Mouse (Mus musculus): ENCODE measurements around the gene Bcl6.
A peak's percentile ranks its signal among the peaks of the same experiment; 100 is the strongest.

Bcl6 gene

DNA sequence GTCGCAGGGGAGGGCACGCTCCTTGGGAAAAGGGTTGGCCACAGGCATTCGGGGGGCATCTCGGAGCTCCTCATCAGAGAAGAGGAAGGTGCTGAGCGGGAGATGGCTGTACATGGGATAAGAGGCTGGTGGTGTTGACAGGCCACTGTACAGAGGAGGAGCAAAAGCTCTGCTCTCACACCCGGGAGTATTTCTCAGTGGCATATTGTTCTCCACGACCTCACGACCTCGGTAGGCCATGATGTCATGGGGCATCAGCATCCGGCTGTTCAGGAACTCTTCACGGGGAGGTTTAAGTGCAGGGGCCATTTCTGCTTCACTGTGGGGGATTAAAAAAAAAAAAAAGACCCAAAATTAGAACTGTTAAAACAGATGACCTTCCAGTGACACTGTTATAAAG lies 15.8 kb downstream of the Bcl6 start:
- no peak for DNase-seq (ENCODE audit: low spot score)

DNA sequence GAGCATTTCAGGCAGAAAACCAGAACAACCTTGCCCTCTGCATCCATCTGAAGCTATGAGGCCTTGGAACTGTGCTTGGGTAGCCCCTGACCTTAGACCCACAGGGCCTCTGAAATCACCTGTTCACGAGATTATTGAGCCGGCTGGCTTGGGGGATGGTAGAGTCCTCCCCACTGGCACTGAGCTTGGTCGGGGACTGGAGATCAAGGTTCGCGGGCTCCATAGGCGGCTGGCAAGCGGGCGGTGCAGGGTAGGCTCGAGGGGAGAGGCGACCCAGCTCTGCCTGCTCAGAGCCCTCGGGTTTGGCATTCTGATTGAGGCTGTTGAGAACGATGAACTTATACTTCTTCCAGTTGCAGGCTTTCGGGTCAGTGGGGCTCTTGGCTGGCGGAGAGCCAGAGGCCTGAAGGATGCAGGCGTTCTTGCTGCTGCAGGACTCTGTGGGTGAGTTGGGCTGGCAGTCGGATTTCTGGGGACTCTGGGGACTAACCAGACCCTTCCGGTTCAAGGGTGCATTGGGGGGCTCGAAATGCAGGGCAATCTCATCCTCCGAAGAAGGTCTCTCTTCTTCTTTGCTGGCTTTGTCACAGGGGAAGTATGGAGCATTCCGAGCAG lies 16.4 kb downstream of the Bcl6 start:
- DNase-seq (ENCODE audit: low spot score), result no peak

DNA sequence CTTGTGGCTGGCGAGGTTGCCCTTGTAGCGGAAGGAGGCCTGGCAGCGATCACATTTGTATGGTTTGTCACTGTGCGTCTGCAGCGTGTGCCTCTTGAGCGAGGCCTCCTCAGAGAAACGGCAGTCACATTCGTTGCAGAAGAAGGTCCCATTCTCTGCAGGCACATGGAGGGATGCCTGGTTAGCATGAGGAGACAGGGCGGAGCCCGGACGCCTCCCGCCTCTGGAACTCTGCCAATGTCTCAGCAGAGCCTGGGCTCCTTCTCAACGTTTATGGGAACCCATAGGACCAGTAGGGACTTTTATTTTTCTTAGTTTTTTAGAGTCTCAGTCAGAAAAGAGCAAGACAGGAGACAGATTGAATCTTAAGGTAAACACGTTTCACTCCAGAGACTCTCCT lies 18.7 kb downstream of the Bcl6 start:
- no peak for DNase-seq (ENCODE audit: low spot score)

DNA sequence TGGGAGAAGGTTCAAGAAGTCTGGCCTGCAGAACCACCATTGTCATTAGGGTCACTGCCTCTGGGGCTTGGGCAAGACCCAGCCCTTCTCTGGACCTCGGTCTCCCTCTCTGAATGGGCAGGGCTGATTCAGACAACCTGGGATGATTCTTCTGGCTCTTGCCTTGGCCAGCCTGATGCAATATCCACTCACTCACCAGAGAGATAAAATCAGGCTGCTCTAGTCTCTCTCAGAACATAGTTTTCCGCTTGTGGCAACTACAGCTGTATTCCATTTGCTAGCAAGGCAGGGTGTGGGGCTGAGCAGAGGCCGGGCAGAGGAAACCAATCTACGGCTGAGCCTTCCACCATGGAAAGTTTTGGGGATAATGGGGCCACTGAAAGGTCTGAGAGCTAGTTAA lies 19.8 kb downstream of the Bcl6 start:
- no peak for DNase-seq (ENCODE audit: low spot score)

DNA sequence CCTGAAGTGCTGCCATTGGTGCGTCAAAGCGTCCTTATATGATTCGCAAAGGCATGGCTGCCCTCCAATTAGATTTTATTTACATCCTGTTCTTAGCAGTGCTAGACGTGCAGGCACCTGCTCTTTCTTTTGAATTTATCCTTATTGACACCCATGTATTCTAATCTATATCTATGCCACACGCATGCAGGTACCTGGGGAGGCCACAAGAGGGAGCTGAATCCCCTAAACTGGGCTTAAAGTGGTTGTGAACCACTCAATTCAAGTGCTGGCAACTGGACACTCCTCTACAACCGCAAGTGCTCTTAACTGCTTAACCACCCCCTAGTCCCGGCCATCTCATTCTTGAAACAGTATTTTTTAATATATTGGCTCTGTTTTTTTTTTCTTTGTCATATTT lies 21.4 kb downstream of the Bcl6 start:
- no peak for DNase-seq (ENCODE audit: low spot score)

DNA sequence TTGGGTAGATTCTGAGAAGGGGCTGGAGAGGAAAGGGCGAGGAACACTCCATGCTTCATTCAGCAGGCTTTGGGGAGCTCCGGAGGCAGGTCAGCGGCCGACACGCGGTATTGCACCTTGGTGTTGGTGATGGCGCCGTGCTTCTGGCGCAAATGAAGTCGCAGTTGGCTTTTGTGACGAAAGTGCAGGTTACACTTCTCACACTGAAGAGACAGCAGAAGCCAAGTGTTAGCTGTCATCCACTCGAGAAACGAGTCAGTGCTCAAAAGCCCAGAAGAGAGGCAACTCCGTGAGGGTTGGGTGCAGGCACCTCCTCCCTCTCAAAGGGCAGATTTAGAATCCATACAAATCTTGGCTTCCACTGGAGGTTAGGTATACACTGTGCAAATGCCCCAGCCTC lies 22.6 kb downstream of the Bcl6 start:
- DNase-seq (ENCODE audit: low spot score), result peak; percentile 1

DNA sequence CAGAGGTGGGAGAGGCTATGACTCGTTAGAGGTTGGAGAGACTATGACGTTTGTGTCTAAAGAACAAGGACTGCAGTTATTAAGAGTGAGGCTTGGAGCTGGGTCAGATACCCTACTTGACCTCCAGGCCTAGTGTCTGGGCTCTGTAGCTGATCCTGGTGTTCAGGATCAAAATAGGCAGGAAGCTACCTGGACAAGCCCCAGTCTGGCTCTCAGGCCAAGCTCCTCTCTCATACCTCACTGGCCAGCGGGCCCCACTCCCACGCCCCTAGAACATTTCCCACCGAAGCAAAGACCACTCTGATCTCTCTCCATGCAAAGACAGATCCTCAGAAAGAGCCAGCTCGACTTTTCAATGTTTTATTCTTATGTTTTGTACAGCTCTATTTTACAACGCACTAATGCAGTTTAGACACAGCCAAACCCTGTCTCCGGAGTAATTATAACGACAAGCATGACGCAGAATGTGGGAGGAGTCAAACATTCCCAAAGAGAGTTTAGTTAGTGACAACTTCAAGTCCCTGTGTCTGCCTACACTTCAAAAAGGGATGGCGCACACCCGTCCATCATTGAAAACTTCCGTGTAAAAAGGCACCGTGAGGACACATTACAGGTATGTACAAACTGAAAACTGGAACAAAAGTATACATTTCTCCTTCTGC lies 23.8 kb downstream of the Bcl6 start:
- peak; percentile 1 for DNase-seq (ENCODE audit: low spot score)

DNA sequence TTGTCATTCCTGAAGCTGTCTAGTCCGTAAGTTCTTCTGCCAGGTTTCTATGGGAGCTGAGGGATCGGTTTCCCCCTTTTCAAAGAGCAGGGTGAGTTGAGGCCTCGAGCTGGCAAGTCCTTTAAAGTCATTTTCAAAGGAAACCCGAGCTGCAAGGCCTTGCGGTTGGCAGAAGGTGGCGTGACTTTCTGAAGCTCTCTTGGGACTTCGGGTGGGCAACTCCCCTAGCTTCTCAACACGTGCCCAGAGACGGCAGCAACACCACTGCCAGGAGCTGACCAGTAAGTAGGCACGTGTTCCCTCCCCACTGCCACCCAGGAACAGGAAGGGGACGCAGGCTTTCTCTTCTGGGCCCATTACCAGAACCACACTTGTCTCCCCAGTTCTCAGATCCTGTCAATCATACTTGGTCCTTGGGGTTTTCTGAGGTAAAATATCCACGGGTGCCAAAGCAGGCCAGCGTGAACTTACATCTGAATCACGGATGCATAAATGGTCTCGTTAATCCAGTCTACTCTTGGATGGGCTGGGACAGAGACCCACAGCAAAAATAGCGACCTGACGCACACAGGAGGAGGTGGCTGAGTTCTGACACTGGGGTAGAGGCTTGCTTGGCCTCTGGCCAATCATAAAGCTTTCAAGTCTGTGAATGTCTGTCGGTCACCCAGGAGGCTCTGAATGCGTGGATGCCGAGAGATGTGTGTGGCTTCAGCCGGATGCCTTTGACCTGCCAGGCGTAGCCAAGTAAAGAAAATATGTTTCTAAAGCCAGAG lies 24.6 kb downstream of the Bcl6 start:
- DNase-seq (ENCODE audit: low spot score), result no peak

DNA sequence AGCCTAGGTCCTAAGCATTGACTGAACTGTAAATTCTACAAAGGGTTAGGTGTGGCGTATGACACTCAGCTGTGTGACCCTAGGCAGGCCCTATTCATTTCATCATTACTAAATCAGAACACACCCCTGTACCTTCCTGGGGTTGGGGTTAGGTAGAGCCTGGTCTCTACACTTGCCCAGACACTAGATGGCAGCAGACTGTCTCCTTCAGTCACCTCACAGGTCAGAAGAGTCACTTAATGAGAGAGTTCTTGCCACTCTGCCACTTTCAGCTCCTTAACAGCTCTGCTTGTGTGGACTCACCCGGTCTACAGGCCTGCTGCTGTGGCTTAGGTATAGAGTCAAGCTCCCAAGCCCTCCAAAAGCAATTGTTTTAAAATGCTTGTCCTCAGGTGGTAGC lies 26.3 kb downstream of the Bcl6 start:
- DNase-seq (ENCODE audit: low spot score), result no peak

DNA sequence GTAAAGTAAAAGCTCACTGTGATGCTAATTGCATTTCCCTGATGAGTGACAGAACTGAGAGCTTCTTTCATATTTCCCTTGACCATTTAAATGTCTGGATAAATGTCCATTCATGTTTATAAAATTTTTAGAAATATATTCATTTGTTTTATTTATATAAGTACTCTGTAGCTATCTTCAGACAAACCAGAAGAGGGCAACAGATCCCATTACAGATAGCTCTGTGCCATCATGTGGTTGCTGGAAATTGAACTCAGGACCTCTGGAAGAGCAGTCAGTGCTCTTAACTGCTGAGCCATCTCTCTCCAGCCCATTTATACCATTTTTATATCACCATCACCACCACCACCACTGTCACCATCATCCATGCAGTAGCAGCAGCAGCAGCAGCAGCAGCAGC lies 29.7 kb downstream of the Bcl6 start:
- no peak for DNase-seq (ENCODE audit: low spot score)

DNA sequence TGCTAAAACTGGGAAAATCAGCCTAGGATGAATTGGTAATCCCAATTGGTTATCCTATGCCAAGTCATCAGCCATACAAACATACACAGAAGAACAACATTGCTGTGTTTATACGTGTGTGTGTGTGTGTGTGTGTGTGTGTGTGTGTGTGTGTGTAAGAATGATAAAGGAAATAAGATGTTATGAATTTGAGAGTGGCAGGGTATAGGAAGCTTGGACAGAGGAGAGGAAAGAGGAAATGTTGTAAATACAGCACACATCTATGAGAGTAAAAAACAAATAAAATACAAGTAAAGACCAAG lies 34.7 kb downstream of the Bcl6 start:
- no peak for DNase-seq (ENCODE audit: low spot score)

DNA sequence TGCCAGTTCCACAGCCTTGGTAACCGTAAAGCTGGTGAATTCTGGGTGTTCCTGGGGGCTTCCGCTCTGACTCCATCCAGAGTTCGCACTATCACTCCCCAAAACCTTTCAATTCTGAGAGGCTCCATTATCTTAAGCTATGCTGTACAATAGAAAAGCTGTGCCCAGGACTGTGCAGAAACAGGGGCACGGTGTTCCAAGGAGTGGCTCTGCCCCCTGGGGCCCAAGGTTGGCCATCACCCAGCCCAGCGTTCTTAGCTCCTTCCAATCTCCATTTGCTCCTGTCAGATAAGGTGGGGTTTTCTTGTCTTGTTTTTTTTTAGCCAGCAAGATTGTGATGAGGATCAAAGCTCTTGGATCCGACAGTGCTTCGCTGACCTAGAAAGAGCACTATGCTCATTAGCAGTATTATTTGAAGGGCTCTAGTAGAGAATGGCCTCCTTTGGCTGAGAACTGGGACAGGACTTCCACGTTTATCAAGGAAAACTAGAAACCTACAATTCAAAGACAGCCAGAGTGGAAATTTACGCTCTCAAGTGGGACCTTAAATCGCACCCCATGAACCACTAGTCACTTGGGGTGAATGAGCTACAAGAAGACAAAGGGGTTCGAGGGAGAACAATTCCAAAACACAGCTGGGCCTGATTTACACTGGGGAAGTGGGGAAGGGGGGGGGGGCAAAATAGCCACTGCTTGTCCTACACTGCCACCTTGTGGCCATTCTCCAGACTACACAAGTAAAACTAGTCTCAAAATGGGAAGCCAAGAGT lies 35.3 kb downstream of the Bcl6 start:
- DNase-seq (ENCODE audit: low spot score), result peak; percentile 52

DNA sequence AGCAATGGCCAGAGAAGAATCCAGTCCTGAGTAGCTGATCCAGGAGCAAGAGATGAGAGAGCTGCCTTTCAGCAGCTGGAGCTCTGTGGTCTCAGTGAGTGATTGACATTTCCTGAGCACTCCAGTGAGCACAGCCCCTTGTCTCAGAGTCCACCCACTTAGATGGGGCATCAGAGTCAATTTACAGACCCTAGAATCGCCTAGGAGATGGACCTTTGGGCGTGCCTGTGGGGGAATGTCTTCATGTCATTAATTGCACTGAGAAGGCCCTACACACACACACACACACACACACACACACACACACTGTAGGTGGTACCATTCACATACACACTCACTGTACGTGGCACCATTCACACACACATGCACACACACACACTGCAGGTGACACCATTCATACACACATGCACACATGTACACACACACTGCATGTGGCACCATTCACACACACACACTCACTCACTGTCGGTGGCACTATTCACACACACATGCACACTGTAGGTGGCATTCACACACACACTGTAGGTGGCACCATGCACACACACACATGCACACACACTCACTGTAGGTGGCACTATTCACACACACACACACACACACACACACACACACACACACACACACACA lies 36.4 kb downstream of the Bcl6 start:
- DNase-seq (ENCODE audit: low spot score), result no peak

DNA sequence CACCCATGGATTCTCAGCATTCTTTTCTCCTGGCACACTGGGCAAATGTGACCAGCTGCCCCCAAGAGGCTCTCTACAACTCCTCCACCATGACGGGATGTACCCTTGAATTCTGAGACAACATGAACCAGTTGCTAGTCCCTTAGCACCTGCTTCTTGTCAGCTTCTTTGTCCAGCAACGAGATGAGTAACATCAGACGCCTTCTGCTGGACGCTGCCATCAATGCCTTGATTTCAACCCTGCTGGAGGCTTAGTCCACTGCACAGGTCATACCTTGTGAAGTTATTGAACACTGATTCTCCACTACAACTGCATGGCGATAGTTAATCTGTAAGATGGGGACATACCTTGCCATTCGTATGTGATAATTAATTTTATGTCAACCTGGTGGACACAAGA lies 41.0 kb downstream of the Bcl6 start:
- DNase-seq (ENCODE audit: low spot score), result no peak

DNA sequence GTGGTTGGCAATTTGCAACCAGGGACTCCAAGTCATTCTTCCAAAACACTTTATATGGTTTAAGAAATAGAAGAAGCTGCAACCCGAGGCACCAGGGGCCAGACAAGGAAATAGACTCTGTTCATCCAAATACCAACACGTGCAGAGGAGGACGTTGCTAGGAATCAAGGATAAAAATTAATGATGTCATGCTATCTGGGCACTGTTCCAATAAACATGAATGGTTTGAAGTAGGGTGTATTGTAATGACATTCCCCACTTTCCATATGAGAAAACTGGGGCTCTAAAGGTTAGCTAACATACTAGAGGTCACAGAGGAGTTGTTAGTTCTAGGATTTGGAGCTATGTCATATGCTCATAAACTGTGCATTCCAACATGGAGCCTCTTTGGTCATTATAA lies 43.9 kb downstream of the Bcl6 start:
- DNase-seq (ENCODE audit: low spot score), result no peak

DNA sequence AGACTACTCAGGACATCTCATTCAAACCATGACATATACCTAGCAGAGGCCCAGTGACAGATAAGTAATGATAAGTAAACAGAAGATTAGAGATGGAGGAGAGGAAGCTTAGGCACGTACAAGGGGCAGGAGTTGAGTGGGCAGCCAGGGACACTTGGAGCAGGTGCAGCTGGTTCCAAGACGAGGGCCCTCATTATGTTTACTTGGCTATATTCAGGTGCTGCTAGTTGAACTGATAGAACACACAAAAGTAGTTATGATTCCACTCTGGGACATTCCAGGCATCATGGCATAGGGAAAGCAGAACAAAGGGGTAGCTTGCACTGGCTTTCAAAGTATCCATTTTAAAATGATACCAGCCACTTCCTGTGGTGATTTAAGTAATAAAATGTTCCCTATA lies 54.3 kb downstream of the Bcl6 start:
- no peak for DNase-seq (ENCODE audit: low spot score)

DNA sequence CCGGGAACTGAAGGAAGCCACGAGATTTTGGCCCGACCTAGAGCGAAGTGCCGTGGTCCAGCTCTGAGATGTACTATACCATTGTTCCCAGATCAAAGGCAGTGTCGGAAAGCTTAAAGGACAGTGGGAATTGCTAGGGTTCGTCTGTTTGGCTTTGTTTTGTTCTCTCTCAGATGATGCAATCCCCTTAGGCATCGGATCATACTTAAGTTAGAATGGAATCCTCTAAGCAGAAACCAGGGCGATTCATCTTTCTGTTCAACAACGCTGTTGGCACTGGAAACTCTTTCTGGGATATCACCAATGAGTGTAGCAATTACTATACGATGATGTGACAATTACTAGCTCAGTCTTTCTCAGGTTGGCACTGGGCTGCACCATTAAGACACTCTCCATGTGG lies 56.4 kb downstream of the Bcl6 start, which contains the start of gene Rtp2:
TSS of gene Rtp2 (minus strand) at position 101 of the 400 bp plus-strand sequence.
- DNase-seq (ENCODE audit: low spot score), result no peak

DNA sequence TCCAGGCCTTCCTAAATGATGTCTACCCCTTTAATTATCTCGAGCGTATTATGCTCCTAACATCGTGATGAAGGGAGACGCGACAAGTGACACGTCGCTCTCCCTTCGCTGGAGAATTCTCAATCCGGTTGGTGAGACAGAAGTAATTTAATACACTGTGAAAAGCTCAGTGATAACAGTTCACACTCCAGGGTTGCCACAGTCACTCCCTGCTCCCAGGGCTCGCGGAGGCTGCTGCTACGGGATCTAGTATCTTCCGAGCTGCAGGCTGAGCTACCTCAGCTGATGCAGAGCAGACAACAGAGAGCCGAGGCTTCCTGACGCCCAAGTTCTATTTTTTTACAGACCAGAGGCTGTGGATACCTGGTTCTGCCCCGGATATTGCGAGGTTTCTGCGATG lies 57.4 kb downstream of the Bcl6 start:
- DNase-seq (ENCODE audit: low spot score), result no peak

DNA sequence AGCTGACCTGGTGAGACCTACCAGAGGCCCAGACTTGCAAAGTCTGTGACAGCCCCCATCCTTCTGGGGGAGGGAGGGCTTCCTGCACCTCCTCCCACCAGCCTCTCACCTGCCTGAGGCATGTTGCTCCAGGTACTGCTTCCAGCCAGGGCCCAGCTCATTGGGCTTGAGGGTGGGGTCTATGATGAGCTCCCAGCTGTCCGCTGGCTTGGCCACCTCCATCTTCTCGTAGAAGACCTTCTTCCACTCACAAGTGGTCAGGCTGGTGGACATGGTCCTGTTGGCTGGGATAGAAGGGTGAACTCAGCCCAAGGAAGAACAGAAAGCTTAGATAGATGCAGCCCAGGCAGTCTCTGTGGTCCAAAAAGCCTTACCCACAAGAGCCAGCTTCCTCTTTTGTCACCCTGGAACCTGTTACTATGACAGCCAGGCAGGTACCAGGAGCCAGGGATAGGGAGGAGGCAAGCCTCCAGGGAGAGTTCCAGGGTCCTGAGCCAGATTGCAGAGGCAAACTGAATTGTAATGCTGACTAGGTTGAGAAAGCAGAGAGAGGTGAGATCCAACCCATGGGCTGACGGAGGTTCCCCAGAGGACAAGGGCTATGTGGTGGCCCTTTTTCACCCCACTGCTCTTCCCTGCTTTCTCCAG lies 58.1 kb downstream of the Bcl6 start:
- no peak for DNase-seq (ENCODE audit: low spot score)

DNA sequence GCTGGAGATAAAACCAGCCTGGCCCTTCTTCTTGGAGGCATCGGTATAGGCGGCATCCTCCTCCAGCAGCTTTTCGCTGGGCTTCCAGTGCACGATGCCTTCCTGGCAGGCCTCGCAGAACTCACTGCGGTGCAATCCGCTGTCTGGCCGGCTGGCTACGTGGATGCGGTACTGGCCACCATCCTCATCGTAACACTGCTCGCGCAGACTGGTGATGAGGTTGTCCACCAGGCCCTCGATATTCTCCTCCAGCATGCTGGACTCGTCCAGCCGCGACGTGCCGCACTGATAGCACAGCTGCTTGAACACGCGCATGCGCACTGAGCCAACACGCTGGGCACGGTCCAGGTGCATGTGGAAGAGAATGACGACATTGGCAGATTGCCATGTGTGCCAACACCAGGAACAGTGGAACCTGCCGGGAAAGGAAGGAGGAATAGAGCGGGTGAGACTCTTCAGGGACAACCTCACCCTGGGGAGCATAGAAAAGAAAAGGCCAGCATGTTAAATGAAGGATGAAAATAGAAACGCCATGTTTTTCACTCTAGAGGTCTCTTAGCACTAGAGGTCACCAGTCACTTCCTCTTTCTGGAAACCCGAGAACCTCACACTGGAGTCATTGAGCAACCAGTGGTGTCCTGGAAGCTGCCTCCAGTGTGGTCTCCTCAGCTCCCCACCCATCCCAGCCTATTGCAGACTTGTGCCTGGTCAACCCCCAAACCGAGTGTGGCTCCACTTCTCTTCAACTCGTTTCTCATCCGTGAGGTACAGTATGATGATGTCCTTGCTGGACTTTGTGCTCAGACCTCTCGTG lies 61.1 kb downstream of the Bcl6 start:
- no peak for DNase-seq (ENCODE audit: low spot score)

DNA sequence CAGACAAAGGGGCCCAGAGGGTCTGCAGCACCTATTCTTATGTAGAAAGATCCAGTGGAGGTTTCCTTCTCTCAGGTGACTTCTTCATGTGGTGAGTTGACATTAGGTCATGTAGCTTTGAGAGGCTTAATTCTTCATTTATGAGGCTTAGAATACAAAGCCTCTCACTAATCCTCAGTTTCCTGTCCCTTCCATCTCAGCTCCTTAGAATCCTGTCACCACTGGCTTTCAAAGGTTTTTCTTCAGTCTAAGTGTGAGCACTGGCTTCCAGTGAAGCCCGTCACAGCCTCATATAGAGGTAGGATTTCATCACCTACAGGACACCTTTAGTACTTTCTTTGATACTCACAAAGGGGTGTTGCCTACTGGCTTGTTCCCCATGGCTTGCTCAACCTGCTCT lies 65.7 kb downstream of the Bcl6 start:
- no peak for DNase-seq (ENCODE audit: low spot score)
